Mouse (Mus musculus): ENCODE data around the gene Aff3.

DNA sequence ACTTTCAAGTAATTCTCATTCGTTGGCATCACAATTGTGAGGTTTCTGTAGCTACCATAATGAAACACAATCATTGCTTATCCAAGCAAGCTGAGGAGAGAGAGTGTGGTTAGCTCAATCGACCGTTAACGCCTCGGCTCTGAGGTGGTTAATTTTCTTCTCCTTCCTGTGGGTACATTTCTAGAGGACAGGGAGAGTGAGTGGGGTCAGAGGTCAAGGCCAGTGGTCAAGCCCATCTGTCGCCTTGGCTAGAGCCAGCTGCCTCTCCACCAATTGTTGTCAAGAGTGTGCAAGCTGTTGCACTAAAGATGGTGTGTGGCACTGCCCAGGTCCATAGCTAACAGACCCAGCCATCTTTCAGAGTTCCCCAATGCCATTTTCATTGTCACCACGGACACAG is 14.7 kb downstream of the Aff3 start:
- TF ChIP-seq CTCF (IDR thresholded peaks at IDR 0.05) (no peak), EP300 (IDR thresholded peaks at IDR 0.05; ENCODE audit: insufficient read depth, low read depth, low read length) (no peak), POLR2A (IDR thresholded peaks at IDR 0.05; ENCODE audit: insufficient read depth, low read depth, low read length) (no peak)
